Mouse (Mus musculus): ENCODE measurements at regions not wholly inside any gene's neighbourhood (a gene's known extent, or its start where the extent isn't known, plus 50 kb on each side); places are given as distances from the start of the nearest gene placed in this dataset.

- DNase-seq, result no peak
Measured at GRCm38 (mm10) chr6:49654541-49655130, 167.9 kb upstream of the Npy start.

GRCm38 (mm10) chr6:49655241-49655640, 167.3 kb upstream of the Npy start:
- DNase-seq, result no peak

- DNase-seq, result peak; percentile 2
Measured at GRCm38 (mm10) chr6:49656359-49657280, 165.9 kb upstream of the Npy start.

- no peak for DNase-seq
Measured at GRCm38 (mm10) chr6:49657988-49658387, 164.5 kb upstream of the Npy start.

GRCm38 (mm10) chr6:49670991-49671390, 151.5 kb upstream of the Npy start:
- DNase-seq, result no peak

GRCm38 (mm10) chr6:49671912-49672311, 150.6 kb upstream of the Npy start:
- no peak for DNase-seq

- no peak for DNase-seq
Measured at GRCm38 (mm10) chr6:49686776-49687175, 135.7 kb upstream of the Npy start.

- no peak for DNase-seq
Measured at GRCm38 (mm10) chr6:49692032-49692539, 130.4 kb upstream of the Npy start.

- no peak for DNase-seq
Measured at GRCm38 (mm10) chr6:49694851-49695250, 127.7 kb upstream of the Npy start.

GRCm38 (mm10) chr6:49696990-49697389, 125.5 kb upstream of the Npy start:
- no peak for DNase-seq

- DNase-seq, result no peak
Measured at GRCm38 (mm10) chr6:49701453-49701852, 121.1 kb upstream of the Npy start.

- no peak for DNase-seq
Measured at GRCm38 (mm10) chr6:49712980-49713379, 109.5 kb upstream of the Npy start.

GRCm38 (mm10) chr6:49716520-49716919, 106.0 kb upstream of the Npy start:
- no peak for DNase-seq

GRCm38 (mm10) chr6:49716945-49717344, 105.6 kb upstream of the Npy start:
- DNase-seq, result no peak

- DNase-seq, result no peak
Measured at GRCm38 (mm10) chr6:49733191-49733590, 89.3 kb upstream of the Npy start.

- no peak for DNase-seq
Measured at GRCm38 (mm10) chr6:49743157-49743556, 79.4 kb upstream of the Npy start.

- DNase-seq, result no peak
Measured at GRCm38 (mm10) chr6:49745301-49745700, 77.2 kb upstream of the Npy start.

GRCm38 (mm10) chr6:49750544-49750943, 72.0 kb upstream of the Npy start:
- DNase-seq, result no peak

GRCm38 (mm10) chr6:49759614-49760013, 62.9 kb upstream of the Npy start:
- no peak for DNase-seq

- no peak for DNase-seq
Measured at GRCm38 (mm10) chr6:49764746-49765145, 57.8 kb upstream of the Npy start.

GRCm38 (mm10) chr6:49769904-49770720, 52.4 kb upstream of the Npy start:
- no peak for DNase-seq
